21 mouse cellular contexts compared by ENCODE assay signal in the genomic region with DNA sequence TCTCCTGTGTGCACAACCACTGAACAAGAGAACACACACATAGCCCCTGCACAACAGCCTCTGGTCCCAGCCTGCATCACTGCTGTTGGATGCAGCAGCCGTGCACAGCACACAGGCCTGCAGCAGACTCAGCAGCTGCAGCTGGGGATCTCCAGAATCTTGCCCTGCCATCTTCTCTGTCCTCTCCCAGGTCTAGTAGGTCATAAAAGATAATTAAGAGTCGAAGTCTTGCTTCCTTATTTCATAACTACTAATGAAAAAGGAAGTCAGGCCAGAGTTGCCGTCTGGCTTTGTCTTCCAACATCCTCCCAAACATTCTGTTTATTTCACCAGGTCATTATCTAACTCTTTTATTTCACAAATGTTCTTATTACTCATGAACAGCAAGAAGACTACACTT.
"Had no signal": no experiment of that assay in that cellular context is flagged by ENCODE, and none has a peak within 500 bp of the region (broad histone marks: within the 10 kb centered on the region; RNA-seq: fewer than 3 reads in every experiment).

No protein-coding gene starts in this region.

- H3K9me3 ChIP-seq: kidney, embryonic 15.5 days; lung, embryonic 15.5 days; midbrain, embryonic 12.5 days; midbrain, embryonic 15.5 days; neural tube, embryonic 13.5 days had no signal

- H3K4me2 ChIP-seq: kidney, embryonic 15.5 days; lung, embryonic 15.5 days; midbrain, embryonic 12.5 days; midbrain, embryonic 15.5 days; neural tube, embryonic 13.5 days had no signal

- H3K4me1 ChIP-seq: kidney, embryonic 15.5 days; lung, embryonic 15.5 days; midbrain, embryonic 12.5 days; midbrain, embryonic 15.5 days had no signal

- H3K27ac ChIP-seq: kidney, embryonic 15.5 days; left cerebral cortex, adult 2 months; liver, embryonic 14.5 days; lung, embryonic 15.5 days; midbrain, embryonic 12.5 days; midbrain, embryonic 15.5 days; neural tube, embryonic 13.5 days; stomach, postnatal 0 days had no signal

- H3K4me3 ChIP-seq: kidney, embryonic 15.5 days; left cerebral cortex, adult 2 months; lung, embryonic 15.5 days; midbrain, embryonic 12.5 days; midbrain, embryonic 15.5 days; myocyte; neural tube, embryonic 13.5 days had no signal

- ATAC-seq: midbrain, embryonic 15.5 days had no signal

- DNase-seq: kidney, adult 2 months; kidney, postnatal 10 days; kidney, postnatal 36 days; layer of hippocampus, postnatal 36 days; lung, adult 18-20 months; lung, postnatal 10 days; lung, postnatal 36 days; retina, postnatal 1 day; right cerebral cortex, postnatal 25 days; thymus, adult 2 months; thymus, postnatal 14 days; thymus, postnatal 4 days had no signal

- H3K27me3 ChIP-seq: kidney, embryonic 15.5 days; lung, embryonic 15.5 days; midbrain, embryonic 12.5 days; midbrain, embryonic 15.5 days; neural tube, embryonic 13.5 days had no signal

- H3K9ac ChIP-seq: kidney, embryonic 15.5 days; liver, embryonic 14.5 days; lung, embryonic 15.5 days; midbrain, embryonic 12.5 days; midbrain, embryonic 15.5 days; neural tube, embryonic 13.5 days had no signal
